Mouse (Mus musculus): ENCODE results near the gene Nlrp6. TPM values are rescaled to one million over a fixed set of nuclear protein-coding genes. Genes with fewer than 3 reads are reported as not detected.

Nlrp6 gene
- polyA plus RNA-seq, 1 experiment from 2014 or later, result not detected

DNA sequence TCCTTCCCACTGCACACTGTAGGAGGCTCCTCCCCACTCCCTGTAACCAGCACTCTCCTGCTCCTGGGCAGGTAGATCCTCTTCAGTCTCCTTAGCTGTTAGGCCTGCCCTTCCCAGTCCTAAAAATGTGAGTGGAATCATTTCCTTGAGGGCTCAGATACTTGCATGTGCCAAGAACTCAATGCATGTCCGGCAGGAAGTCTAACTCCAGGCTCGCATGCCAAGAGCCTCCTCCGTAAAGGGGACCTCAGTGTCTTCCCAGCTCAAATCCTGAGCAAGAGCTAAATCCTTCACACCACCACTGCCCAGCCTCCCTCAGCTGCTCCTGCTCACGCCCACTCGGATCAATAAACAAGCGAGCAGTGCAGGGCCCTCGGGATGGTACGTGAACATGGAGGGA, 30.3 kb downstream of the Nlrp6 start:
- no peak for ATAC-seq (ENCODE audit: insufficient number of reproducible peaks, insufficient read depth, low FRiP score, low read depth)
- 50% methylated on average over 8 of the region's 8 CpGs for WGBS
- H3K36me3 ChIP-seq (ENCODE audit: control insufficient read depth, insufficient read depth, low read length), result peaks cover 45% of the 10 kb centered on the region
- no peak overlapping the region for H3K4me3 ChIP-seq (ENCODE audit: control insufficient read depth in 1 of 2, insufficient read depth in 1 of 2, low read depth in 1 of 2, low read length in 2 of 2)
- H3K27me3 ChIP-seq (ENCODE audit: control insufficient read depth, insufficient read depth, low read length), result no peaks in the 10 kb centered on the region
- peak overlapping the region; percentile 39 to 63 for H3K27ac ChIP-seq (replicated peaks in 1 of 2; ENCODE audit: control insufficient read depth in 1 of 2, insufficient read depth in 1 of 2, low read depth in 2 of 2, low read length in 2 of 2)
- no peak overlapping the region; the same call in 1 of the 2 replicates for H3K4me2 ChIP-seq (ENCODE audit: low read length)
- H3K4me1 ChIP-seq (ENCODE audit: control insufficient read depth in 2 of 2, insufficient read depth in 2 of 2, low read length in 2 of 2), result peaks cover 30 to 43% of the 10 kb centered on the region in 2 experiments
- no peak overlapping the region for H3K9ac ChIP-seq (ENCODE audit: low read length)
- no peaks in the 10 kb centered on the region for H3K9me3 ChIP-seq (ENCODE audit: control insufficient read depth, low read length)

DNA sequence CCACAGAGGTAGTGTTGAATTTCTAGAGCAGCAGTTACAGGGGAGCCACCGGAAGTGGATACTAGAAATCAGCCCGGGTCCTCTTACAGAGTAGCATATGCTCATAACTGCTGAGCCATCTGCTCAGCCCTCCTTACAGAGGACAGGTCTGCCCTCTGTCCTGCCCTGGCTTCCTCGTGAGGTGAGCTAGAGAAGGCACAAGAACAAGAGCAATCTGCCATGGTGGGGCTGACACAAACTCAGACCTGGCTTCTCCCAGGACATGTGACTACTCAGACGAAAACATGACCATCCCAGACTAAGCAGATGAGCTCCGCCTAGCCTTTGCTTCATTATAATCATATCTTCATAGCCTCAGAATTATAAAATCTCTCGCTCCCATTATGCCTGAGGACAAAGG, 31.1 kb downstream of the Nlrp6 start:
- 69% methylated on average over 6 of the region's 6 CpGs for WGBS

DNA sequence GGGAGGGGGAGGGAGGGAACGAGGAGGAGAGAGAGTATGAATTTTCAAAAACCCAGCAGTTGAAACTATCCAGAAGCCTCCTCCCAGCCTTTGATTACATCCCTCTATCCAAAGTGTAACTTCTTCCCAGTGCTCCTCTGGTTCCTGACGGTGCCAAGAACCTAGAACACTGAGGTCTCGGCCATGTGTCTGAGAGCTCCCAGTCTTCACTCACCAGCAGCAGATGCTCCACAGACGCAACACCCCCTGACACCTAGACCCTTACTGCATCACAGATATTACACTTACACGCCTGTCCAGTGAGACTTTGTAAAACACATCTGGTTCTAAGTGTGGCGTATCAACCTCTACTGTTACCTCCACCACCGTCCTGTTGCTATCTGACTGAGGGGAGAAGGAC, 31.7 kb downstream of the Nlrp6 start:
- no peak for ATAC-seq (ENCODE audit: insufficient number of reproducible peaks, insufficient read depth, low FRiP score, low read depth)
- Histone ChIP-seq H3K4me3 (ENCODE audit: control insufficient read depth in 1 of 2, insufficient read depth in 1 of 2, low read depth in 1 of 2, low read length in 2 of 2) (no peak overlapping the region), H3K27me3 (ENCODE audit: control insufficient read depth, insufficient read depth, low read length) (no peaks in the 10 kb centered on the region), H3K4me2 (ENCODE audit: low read length) (no peak overlapping the region), H3K9ac (ENCODE audit: low read length) (no peak overlapping the region), H3K36me3 (ENCODE audit: control insufficient read depth, insufficient read depth, low read length) (peaks cover 32% of the 10 kb centered on the region), H3K27ac (replicated peaks in 1 of 2; ENCODE audit: control insufficient read depth in 1 of 2, insufficient read depth in 1 of 2, low read depth in 2 of 2, low read length in 2 of 2) (no peak overlapping the region), H3K4me1 (ENCODE audit: control insufficient read depth in 2 of 2, insufficient read depth in 2 of 2, low read length in 2 of 2) (peaks cover 27 to 32% of the 10 kb centered on the region in 2 experiments), H3K9me3 (ENCODE audit: control insufficient read depth, low read length) (no peaks in the 10 kb centered on the region)
- WGBS, result 74% methylated on average over 7 of the region's 7 CpGs

More for the DNA sequence above, 31.1 kb downstream of the Nlrp6 start:
- no peak for ATAC-seq (ENCODE audit: insufficient number of reproducible peaks, insufficient read depth, low FRiP score, low read depth)
- peaks cover 33 to 36% of the 10 kb centered on the region in 2 experiments for H3K4me1 ChIP-seq (ENCODE audit: control insufficient read depth in 2 of 2, insufficient read depth in 2 of 2, low read length in 2 of 2)
- H3K4me3 ChIP-seq (ENCODE audit: control insufficient read depth in 1 of 2, insufficient read depth in 1 of 2, low read depth in 1 of 2, low read length in 2 of 2), result no peak overlapping the region
- peak overlapping the region in 1 of 2 experiments; percentile 39; a peak in 1 of 4 replicates for H3K27ac ChIP-seq (replicated peaks in 1 of 2; ENCODE audit: control insufficient read depth in 1 of 2, insufficient read depth in 1 of 2, low read depth in 2 of 2, low read length in 2 of 2)
- H3K9ac ChIP-seq (ENCODE audit: low read length), result no peak overlapping the region
- no peaks in the 10 kb centered on the region for H3K27me3 ChIP-seq (ENCODE audit: control insufficient read depth, insufficient read depth, low read length)
- H3K4me2 ChIP-seq (ENCODE audit: low read length), result no peak overlapping the region
- no peaks in the 10 kb centered on the region for H3K9me3 ChIP-seq (ENCODE audit: control insufficient read depth, low read length)
- H3K36me3 ChIP-seq (ENCODE audit: control insufficient read depth, insufficient read depth, low read length), result peaks cover 38% of the 10 kb centered on the region

DNA sequence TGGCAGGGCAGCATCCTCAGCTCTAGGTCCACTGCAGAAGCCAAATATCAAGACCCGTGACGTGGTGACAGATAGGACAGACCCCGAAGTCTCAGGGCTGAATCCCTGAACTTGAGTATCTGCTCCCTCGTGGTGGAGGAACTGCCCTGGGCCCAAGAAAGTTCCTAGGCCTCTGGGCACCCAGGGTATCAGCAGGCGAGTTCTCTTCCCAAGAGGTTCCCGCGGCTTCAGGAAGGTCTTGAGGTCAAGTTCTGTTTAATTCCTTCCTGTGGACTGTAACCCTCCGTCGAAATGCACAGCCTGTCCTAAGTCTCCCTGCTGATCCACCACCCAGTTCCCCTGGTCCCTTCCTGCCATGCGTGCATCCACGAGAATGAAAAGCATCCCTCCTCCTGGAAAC, 32.4 kb downstream of the Nlrp6 start:
- Histone ChIP-seq H3K4me3 (ENCODE audit: control insufficient read depth in 1 of 2, insufficient read depth in 1 of 2, low read depth in 1 of 2, low read length in 2 of 2) (no peak overlapping the region), H3K27ac (replicated peaks in 1 of 2; ENCODE audit: control insufficient read depth in 1 of 2, insufficient read depth in 1 of 2, low read depth in 2 of 2, low read length in 2 of 2) (no peak overlapping the region), H3K27me3 (ENCODE audit: control insufficient read depth, insufficient read depth, low read length) (no peaks in the 10 kb centered on the region), H3K36me3 (ENCODE audit: control insufficient read depth, insufficient read depth, low read length) (peaks cover 26% of the 10 kb centered on the region), H3K4me2 (ENCODE audit: low read length) (peak overlapping the region; percentile 82), H3K9me3 (ENCODE audit: control insufficient read depth, low read length) (no peaks in the 10 kb centered on the region), H3K9ac (ENCODE audit: low read length) (peak overlapping the region; percentile 30), H3K4me1 (ENCODE audit: control insufficient read depth in 2 of 2, insufficient read depth in 2 of 2, low read length in 2 of 2) (peaks cover 22 to 31% of the 10 kb centered on the region in 2 experiments)
- ATAC-seq (ENCODE audit: insufficient number of reproducible peaks, insufficient read depth, low FRiP score, low read depth), result no peak
- 71% methylated on average over 11 of the region's 11 CpGs for WGBS

DNA sequence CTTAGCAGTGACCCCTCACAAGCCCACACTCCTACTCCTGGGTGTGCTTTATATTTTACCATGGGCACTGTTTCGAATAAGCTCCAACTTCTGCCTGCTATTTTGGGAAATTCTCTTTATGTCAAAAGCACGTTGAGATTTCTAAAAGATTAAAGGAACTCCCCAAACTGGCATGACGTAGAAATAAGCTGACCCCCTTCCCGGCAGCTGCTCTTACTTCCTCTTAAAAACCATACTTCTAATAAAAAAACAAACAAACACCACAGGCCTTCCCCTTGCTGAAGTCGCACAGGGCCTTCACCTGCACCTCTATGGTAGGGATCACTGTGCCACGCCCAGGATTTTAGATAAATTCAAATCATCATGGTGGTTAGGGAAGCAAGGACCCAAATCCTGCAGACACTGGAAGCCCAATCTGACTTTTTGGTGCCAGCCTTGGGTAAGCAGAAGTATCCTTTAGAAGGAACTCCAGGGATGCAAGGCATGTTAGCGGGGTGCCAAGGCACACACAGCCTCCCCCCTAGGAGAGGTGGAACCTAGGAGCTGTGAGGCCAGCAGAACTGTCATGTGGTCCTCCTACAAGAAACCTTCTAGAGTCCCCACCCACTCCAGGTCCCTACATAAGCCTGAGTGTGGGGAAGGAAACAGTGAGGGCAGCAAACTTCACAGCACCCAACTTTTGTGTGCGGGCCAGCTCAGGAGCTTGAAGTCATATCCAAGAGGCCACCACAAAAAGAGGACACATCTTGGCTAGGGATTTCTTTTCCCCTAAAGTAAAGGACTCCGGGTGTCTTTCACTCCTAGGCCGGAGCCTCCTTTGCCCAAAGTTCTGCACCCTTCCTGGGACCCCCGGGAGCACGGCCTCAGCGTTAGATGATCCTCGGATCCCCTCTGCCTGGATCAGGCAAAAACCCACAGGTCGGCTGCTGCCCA, 33.4 kb downstream of the Nlrp6 start:
- H3K27ac ChIP-seq (replicated peaks in 1 of 2; ENCODE audit: control insufficient read depth in 1 of 2, insufficient read depth in 1 of 2, low read depth in 2 of 2, low read length in 2 of 2), result no peak overlapping the region; a peak in 1 of 4 replicates
- peaks cover 19 to 24% of the 10 kb centered on the region in 2 experiments for H3K4me1 ChIP-seq (ENCODE audit: control insufficient read depth in 2 of 2, insufficient read depth in 2 of 2, low read length in 2 of 2)
- WGBS, result 58% methylated on average over 15 of the region's 15 CpGs
- peak overlapping the region; percentile 57 to 63 for H3K4me3 ChIP-seq (ENCODE audit: control insufficient read depth in 1 of 2, insufficient read depth in 1 of 2, low read depth in 1 of 2, low read length in 2 of 2)
- H3K9me3 ChIP-seq (ENCODE audit: control insufficient read depth, low read length), result no peaks in the 10 kb centered on the region
- H3K9ac ChIP-seq (ENCODE audit: low read length), result peak overlapping the region; percentile 80
- peak overlapping the region; percentile 82 for H3K4me2 ChIP-seq (ENCODE audit: low read length)
- no peaks in the 10 kb centered on the region for H3K27me3 ChIP-seq (ENCODE audit: control insufficient read depth, insufficient read depth, low read length)
- ATAC-seq (ENCODE audit: insufficient number of reproducible peaks, insufficient read depth, low FRiP score, low read depth), result no peak
- H3K36me3 ChIP-seq (ENCODE audit: control insufficient read depth, insufficient read depth, low read length), result peaks cover 16% of the 10 kb centered on the region

DNA sequence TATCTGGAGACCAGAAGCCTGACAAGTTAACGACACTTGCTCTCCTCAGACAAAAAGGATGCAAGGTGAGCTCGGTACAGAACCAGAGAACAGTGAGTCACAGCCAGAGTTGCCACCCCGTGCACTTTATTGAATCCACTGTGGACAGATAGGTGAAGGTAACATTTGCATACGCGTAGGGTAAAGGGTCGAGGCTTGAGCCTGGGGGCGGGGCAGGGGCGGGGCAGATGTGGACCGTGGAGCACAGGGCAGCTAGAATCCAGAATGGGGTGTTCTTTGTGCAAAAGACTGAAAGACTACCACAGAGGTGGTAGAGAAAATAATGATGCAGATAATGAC, 34.0 kb downstream of the Nlrp6 start:
- H3K36me3 ChIP-seq (ENCODE audit: control insufficient read depth, insufficient read depth, low read length), result peaks cover 10% of the 10 kb centered on the region; the same call in 1 of the 2 replicates
- H3K4me2 ChIP-seq (ENCODE audit: low read length), result peak overlapping the region; percentile 82
- H3K27me3 ChIP-seq (ENCODE audit: control insufficient read depth, insufficient read depth, low read length), result no peaks in the 10 kb centered on the region
- peaks cover 19 to 24% of the 10 kb centered on the region in 2 experiments for H3K4me1 ChIP-seq (ENCODE audit: control insufficient read depth in 2 of 2, insufficient read depth in 2 of 2, low read length in 2 of 2)
- H3K9ac ChIP-seq (ENCODE audit: low read length), result peak overlapping the region; percentile 80
- H3K4me3 ChIP-seq (ENCODE audit: control insufficient read depth in 1 of 2, insufficient read depth in 1 of 2, low read depth in 1 of 2, low read length in 2 of 2), result peak overlapping the region; percentile 57 to 63
- ATAC-seq (ENCODE audit: insufficient number of reproducible peaks, insufficient read depth, low FRiP score, low read depth), result no peak
- H3K9me3 ChIP-seq (ENCODE audit: control insufficient read depth, low read length), result no peaks in the 10 kb centered on the region
- 5% methylated on average over 9 of the region's 9 CpGs for WGBS
- peak overlapping the region in 1 of 2 experiments; percentile 89; a peak in 2 of 4 replicates for H3K27ac ChIP-seq (replicated peaks in 1 of 2; ENCODE audit: control insufficient read depth in 1 of 2, insufficient read depth in 1 of 2, low read depth in 2 of 2, low read length in 2 of 2)

DNA sequence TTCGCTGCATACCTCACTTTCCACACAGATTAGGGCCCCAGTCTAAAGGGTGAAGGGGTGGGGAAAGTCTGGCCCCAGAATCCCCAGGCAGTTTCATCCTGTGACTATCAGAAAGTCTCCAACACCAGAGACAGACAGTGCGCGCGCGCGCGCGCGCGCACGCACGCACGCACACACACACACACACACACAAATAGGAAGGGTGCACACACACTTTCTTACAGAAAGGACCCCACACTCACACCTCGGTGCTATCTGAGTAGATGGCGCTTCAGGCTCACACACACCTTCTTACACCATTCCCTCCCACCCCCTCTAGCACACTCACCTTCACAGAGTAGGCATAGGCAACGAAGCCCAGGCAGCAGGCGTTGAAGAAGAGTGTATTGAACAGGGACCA, 34.6 kb downstream of the Nlrp6 start:
- no peaks in the 10 kb centered on the region for H3K9me3 ChIP-seq (ENCODE audit: control insufficient read depth, low read length)
- peaks cover 19 to 23% of the 10 kb centered on the region in 2 experiments for H3K4me1 ChIP-seq (ENCODE audit: control insufficient read depth in 2 of 2, insufficient read depth in 2 of 2, low read length in 2 of 2)
- H3K4me2 ChIP-seq (ENCODE audit: low read length), result peak overlapping the region; percentile 82
- peak; percentile 23 for ATAC-seq (ENCODE audit: insufficient number of reproducible peaks, insufficient read depth, low FRiP score, low read depth)
- H3K9ac ChIP-seq (ENCODE audit: low read length), result peak overlapping the region; percentile 80
- H3K27me3 ChIP-seq (ENCODE audit: control insufficient read depth, insufficient read depth, low read length), result no peaks in the 10 kb centered on the region
- WGBS, result 4% methylated on average over 17 of the region's 17 CpGs
- peak overlapping the region; percentile 85 to 89 for H3K27ac ChIP-seq (replicated peaks in 1 of 2; ENCODE audit: control insufficient read depth in 1 of 2, insufficient read depth in 1 of 2, low read depth in 2 of 2, low read length in 2 of 2)
- H3K4me3 ChIP-seq (ENCODE audit: control insufficient read depth in 1 of 2, insufficient read depth in 1 of 2, low read depth in 1 of 2, low read length in 2 of 2), result peak overlapping the region; percentile 57 to 63
- H3K36me3 ChIP-seq (ENCODE audit: control insufficient read depth, insufficient read depth, low read length), result 0 out of 2 replicates have a peak, but pooled peaks cover 7% of the 10 kb centered on the region

All from heart, embryonic 14.5 days (tissue).